Mouse (Mus musculus): ENCODE results near the gene Mfsd2a.

DNA sequence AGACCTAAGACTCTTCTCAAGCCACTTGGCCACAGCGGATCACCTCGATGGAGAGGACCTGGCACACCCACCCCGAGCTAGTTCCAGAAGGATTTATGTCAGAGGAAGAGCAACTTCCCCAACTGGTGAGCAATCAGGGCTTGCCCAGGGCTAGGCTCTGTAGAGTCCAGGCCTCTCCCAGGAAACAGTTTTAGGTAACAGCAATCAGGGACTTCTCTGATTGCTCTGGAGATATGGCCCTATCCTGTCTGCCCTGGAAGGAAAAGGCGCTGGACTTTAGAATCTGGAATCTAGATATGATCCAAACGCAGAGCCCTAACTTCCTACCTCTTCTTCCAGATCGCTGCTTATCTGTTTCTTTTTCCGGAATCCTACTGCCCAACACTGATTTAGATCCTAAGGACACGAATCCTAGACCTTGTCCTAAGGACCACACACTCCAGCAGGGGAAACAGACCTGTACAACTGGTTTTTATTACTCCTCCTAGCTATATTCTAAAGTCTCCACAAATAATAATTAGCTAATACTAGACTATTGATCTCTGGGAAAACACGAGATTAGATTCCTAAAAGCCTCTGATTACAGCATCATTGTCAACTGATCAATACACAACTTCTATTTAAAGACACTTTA is 25.4 kb downstream of the Mfsd2a start:
- TF ChIP-seq CEBPB (IDR thresholded peaks at IDR 0.05; ENCODE audit: insufficient read depth, poor library complexity, severe bottlenecking) (no peak), POLR2A (IDR thresholded peaks at IDR 0.05; ENCODE audit: insufficient read length, low read depth) (no peak), TCF3 (IDR thresholded peaks at IDR 0.05; ENCODE audit: insufficient read length, low read depth) (no peak), TCF12 (IDR thresholded peaks at IDR 0.05; ENCODE audit: insufficient read depth, poor library complexity, severe bottlenecking) (no peak), REST (IDR thresholded peaks at IDR 0.05; ENCODE audit: insufficient read depth, insufficient read length) (no peak), USF1 (IDR thresholded peaks at IDR 0.05; ENCODE audit: low read depth) (no peak), MAX (IDR thresholded peaks at IDR 0.05; ENCODE audit: low read depth) (no peak), POLR2AphosphoS2 (IDR thresholded peaks at IDR 0.05; ENCODE audit: insufficient read length, low read depth) (no peak), MYOG (IDR thresholded peaks at IDR 0.05; ENCODE audit: control insufficient read depth in 1 of 3, insufficient read depth in 1 of 3, insufficient read length in 2 of 3, low read depth in 2 of 3) (no peak), MYOD1 (IDR thresholded peaks at IDR 0.05; ENCODE audit: control insufficient read depth in 1 of 3, insufficient read length in 2 of 3, low read depth in 2 of 3) (no peak), E2F4 (IDR thresholded peaks at IDR 0.05; ENCODE audit: insufficient read depth) (no peak)

All from myocyte (in vitro differentiated cells).